Mouse (Mus musculus) adipose tissue, adult 10 weeks (tissue): Measurements from ENCODE around the gene Cltrn. TPM values are rescaled to one million over a fixed set of nuclear protein-coding genes. Genes with fewer than 3 reads are reported as not detected.

Experiments
- polyA plus RNA-seq: library from polyadenylated mRNA; stranded (reverse); fragments of 350-450 nt; fragmentation: Illumina TruSeq; extraction: RNeasy Lipid Tissue Mini Kit (QIAGEN cat#74804); gene quantifications from one replicate; pipeline ENCODE4 v1.2.3, GENCODE M21; 2014; ENCODE audit warnings: low read depth, low replicate concordance

Gene Cltrn
- polyA plus RNA-seq: 1.3 TPM

GRCm38 (mm10) chrX:164088582-164088981 lies at the start of gene Cltrn:
Cltrn (plus strand) TSS chrX:164088830.

DNA sequence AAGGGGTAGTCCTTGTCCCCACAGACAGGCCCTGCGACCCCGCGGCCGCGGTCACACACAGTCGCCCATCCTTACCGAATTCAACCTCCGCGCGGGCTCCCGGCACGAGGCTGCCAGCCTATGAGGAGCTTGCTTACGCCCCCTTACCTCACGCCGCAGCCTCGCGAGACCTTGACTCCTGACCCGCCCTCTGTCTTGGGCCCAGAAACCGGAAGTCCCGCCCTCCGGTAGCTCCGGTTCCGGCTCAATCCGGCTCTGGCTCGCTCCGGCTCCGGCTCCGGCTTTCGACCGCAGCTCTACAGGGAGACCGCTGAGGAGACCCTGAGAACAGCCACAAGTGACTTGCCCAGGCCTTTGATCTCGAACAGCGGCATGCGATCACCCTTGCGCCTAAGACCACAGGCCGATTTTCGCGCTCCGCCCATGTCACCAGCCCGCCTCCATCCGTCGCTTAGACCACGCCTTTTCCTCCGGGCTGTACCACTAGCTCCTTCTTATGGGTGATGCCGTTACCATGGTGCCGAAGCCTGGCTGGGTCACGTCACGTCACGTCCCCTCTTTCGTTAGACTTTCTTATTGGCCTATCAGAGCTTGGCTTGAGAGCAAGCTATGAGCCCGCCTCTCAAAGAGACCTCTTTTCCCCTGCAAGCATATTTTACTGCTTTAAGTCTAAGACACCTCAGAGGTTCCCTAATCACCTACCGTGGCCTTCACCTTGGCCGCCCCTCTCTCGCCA lies 12.4 kb upstream of the Cltrn start, which contains the start of gene Siah1b:
Gene Siah1b (minus strand): TSS at position 454 of the 736 bp plus-strand sequence.

GRCm38 (mm10) chrX:164139032-164139431 lies 50.4 kb downstream of the Cltrn start, which contains the start of gene Ace2:
Ace2 (plus strand) TSS chrX:164139332.

Other genes with a start within 250 kb of the Cltrn start
- 1,032 TPM for gene Ap1s2, start 179.8 kb upstream of the Cltrn start, polyA plus RNA-seq
- gene Zrsr2, start 130.2 kb upstream of the Cltrn start, polyA plus RNA-seq: 22.4 TPM
- gene Car5b, start 60.8 kb upstream of the Cltrn start, polyA plus RNA-seq: 98.1 TPM
- gene Siah1b, start 12.3 kb upstream of the Cltrn start, polyA plus RNA-seq: 2.9 TPM
- 3.0 TPM for gene Ace2, start 50.5 kb downstream of the Cltrn start, polyA plus RNA-seq
- 1.6 TPM for gene Bmx, start 169.4 kb downstream of the Cltrn start, polyA plus RNA-seq
- gene Pir, start 180.5 kb downstream of the Cltrn start, polyA plus RNA-seq: 5.6 TPM